Mouse (Mus musculus) lung, postnatal 0 days (tissue): ENCODE results near the gene Prkag3.

Experiments
- CTCF ChIP-seq: IDR thresholded peaks from 2 replicates; pipeline ENCODE4 v1.5.1; 2016; ENCODE audit warnings: antibody characterized with exemption, mild to moderate bottlenecking
- EP300 ChIP-seq: IDR thresholded peaks from 2 replicates; pipeline ENCODE4 v1.6.1; 2016; ENCODE audit warnings: antibody characterized with exemption, mild to moderate bottlenecking, control low read depth

- TF ChIP-seq CTCF (no peak), EP300 (no peak)
These were observed 48.4 kb upstream of the Prkag3 start for GRCm38 (mm10) chr1:74797459-74797858.
